Mouse (Mus musculus) B cell, adult 2 months (primary cell): ENCODE measurements around the gene Ppp3r2.
A peak's percentile ranks its signal among the peaks of the same experiment; 100 is the strongest.

Source experiments
- DNase-seq, 2 experiments: peaks; one replicate each; pipeline ENCODE4 v3.0.0; 2022

Ppp3r2 gene

DNA sequence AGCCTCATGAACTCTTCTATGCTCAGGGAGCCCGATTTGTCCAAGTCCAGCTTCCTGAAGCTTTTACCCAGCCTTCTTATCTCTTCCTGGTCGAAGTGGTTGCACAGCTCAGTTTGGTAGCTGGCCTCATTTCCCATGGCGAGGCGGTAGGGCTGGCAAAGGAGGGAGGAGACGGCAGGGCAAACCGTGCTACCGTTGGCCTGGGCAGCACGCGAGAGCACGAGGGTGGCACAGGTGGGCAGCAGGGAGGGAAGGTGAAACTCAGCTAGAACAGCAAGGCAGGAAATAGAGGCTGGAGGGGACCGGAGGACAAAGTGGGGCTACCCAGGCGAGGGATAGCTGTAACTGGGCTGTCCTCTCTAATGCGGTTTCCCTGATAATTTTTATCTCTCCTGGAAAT is at the start of gene Ppp3r2:
Gene Ppp3r2, minus strand, starts transcription at position 213 of the 400 bp plus-strand sequence.
- DNase-seq, result no peak

DNA sequence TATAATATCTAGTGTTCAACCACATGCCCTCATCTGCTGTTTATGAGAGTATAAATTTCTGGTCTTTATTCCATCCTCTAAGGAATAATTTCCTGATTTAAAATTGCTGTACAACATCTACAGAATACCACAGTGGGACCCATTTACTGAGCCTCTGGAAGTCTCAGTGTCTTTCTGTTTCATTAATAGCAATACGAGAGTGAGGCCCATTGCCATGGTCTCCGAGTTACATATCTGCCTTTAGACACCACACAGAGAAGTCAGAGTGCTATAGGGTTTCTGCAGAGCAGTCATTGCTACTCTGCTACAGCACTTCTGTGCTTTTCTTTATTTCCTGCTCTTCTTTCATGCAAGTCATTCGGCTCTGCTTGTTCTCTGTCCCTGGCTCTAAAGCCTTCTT is 47.5 kb upstream of the Ppp3r2 start:
- DNase-seq, result no peak

DNA sequence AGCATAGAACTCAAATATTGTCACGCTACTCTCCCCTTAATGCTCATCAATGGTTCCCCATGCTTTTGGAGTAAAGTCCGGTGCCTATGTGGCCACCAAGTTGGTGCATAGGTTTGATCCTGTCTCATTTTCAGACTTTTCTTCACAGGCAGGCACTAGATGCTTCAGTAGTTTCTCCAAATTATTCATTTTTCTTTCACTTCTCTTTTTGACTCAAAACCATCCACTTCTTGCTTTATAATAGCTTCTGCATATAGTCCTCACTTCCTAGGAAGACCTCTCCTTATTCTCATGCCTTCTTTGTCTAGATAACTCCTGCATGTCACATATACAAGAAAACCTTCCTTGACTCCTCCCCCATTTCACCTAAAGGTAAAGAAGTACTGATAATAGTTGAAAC is 42.1 kb upstream of the Ppp3r2 start:
- no peak for DNase-seq

DNA sequence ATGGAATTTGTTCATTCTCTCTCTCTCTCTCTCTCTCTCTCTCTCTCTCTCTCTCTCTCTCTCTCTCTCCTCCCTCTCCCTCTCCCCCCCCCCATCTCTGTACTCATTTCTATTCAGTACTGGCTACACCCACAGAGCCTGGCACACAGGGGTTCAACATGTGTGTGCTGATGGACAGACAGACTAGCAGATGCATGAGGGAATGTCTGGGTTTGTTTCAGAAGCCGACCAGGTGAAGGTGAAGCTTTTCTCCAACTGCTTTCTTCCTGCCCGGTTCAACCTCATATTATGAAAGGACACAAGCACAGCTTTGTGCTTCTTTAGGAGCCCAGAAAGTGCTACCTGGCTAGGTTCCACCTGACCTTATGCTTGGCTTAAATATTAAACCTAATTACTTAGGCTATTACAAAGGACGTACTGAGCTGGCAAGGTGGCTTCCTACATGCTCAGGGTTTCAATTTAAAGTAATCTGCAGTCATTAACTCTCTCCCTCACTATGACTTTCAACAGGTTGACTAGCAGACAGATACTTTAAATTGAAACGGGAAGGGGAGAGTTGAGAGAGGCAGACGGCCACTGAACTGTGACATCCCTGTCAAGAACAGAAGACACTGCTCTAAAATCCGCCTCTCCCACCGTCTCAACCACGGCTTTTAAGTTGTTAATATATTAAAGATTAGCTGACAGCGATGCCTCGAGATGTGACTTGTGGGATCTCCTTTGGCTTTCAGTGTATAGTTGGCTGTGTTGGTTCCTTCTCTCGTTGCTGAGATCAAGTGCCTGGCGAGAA is 9.8 kb upstream of the Ppp3r2 start:
- DNase-seq, result no peak

DNA sequence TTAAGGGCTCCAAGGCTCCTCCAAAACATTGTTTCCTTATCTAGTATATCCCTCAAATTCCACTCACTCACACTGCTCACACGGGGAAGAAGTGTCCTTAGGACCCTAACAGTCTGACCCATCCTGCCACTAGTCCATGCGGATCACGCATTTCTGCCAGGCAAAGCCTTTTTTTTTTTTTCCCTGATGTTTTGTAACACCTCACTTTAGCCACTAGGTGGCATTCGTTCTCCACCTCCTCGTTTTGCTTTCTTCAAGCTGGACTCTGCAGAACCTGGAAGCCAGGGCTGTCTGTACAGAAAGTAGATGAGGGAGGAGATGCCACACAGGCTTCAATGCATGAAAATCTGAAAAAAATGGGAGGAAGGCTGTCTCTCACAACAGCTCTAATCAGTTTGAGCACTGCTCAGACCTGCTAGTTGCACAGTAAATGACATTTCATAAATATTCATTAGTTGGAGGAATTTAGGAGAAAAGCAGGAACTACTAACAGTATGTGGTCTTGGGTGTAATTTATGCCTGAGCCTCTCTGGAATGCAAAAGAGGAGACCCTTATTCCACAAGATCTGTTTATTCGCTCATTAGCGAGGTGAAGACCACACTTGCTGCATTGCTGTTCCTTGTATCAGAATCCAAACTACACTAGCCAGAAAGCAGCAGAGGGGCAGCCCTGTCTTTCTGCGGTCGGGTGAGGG is 6.9 kb upstream of the Ppp3r2 start:
- peak; percentile 31 to 36 for DNase-seq

DNA sequence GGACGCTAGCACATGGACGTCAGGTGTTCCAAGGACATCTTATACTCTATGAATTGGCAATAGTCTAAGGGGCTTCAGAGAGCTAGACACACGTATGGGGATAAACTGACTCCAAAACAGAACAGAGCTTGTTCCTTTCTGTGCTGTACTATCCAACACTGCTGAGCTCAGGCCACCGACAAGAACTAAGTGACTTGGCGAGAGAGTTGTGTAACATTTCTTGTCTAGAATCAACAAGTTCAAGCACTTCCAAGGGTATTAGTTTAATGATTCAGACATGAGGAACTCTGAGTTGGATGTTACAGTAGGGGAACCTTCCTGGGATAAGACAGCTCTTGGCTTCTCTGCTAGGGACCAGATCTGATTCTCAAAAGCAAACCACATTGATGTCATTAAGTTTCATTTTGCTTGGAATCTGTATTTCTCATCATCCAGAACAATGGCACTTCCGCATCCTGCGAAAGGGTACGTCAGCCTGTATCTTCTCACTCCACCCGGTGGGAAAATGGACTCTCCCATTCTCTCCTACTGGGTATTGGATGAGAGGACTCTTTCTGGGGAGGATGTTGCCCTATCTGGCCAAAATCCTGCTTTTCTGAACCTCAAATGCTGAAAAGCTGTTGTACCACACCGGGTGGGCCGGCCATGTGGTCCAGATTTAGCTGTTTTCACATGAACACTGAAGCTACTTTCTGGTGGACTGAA is 1.5 kb downstream of the Ppp3r2 start:
- DNase-seq, result no peak

DNA sequence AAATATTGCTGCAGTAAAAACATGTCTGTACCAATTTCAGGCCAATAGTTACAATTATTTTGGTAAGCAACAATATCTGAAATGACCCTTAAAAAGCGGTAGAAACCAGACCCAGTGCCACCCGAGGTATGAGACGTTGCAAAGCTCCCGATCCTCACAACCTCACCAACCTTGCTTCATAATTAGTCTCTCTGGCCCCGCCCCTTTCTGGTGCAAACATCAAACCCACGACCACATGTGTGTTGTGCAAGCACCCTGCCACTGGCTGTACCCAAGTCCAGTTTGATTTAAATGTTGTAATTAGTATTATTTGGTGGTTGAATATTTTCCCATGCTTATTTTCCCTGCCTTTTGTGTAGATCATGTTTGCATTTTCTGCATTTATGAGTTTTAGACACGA is 5.0 kb downstream of the Ppp3r2 start:
- DNase-seq, result no peak

DNA sequence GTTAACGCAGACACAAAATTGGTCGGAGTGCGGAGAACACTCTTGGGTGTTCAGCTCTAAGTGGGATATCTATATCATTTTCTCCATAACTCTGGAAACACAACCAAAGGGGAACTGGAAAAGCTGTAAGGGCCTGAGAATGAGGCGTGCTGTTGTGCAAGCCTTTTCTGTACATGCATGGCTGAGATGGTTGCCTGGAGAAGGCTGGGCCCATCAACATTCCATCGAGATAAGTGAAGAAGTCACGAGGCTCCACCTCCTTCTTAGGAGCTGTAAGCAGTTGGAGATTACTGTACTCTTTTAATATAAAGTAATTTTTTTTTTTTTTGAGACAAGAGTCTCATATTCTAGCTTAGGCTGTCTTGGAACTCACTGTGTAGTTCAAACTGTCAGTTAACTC is 5.8 kb downstream of the Ppp3r2 start:
- DNase-seq, result no peak

DNA sequence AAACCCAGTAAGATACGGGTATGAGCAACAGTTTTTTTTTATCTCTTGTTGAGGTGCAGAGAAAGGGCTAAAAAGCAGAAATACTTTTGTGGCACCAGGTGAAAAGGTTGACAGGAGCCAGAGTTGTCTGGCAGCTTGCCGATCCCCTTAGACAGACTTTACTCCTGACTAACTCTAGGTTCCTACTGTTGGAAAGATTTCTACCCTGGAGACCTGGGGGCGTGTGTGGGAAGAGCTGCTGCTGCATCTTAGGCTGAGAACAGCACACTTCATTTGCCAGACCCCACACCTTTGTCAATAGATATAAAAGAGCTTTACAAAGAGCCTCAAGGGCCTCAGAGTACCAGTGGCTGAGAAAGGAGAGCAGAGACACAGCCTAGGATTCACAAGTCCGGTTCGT is 17.0 kb downstream of the Ppp3r2 start:
- DNase-seq, result no peak

DNA sequence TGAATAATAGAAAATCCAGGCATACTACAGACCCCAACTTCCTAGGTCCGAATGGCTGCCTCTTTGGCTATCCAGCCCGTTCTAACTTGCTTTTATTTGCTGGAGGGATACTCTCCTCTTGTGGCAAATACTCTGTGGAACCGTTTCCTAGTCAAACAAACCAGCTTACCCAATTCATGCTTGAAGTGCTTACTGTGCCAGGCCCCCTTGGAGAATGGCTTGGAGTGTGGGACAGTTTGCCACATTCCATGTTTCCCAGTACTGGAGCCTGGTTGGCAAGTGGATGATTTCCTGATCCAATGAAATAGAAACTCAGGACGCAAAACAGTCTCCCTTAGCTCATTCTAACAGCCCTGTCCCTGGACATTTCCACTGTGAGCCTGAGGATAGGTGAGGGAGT is 19.6 kb downstream of the Ppp3r2 start:
- DNase-seq, result no peak

DNA sequence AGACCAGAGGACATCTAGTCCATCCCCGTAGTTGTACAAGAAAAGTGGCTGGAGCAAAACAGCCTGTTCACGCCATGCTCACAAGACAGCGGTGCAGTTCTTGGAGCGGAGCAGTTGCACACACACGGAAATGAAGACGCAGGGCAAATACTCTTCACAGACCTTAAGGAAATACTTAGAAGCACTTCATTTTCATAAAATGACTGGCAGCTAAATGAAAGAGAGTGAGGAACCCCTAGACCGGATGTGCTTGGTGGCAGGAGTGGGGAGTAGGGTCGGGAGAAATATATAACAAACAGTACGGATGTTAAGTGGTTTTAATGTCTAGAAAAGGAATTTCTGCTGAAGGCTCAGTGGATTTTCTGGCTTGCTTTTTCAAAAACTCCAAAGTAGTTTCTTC is 20.2 kb downstream of the Ppp3r2 start:
- DNase-seq, result no peak

DNA sequence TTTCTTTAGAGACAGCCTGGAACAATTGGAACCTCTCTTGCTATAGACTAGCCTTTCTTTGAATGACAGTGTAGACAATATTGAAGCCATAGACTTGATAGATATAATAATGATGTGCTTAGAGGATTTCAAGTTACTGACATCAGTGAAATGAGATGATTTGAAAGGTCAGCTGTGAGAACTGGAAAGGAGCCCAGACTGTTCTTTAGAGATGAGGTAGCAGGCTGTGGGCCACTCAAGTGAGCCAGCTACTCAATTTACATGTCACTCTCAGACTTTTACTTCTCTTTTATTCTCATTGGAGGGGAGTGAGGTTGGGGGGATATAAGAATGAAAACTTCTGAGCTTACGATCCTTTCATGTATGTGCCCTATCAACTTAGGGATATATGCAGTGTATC is 22.4 kb downstream of the Ppp3r2 start:
- no peak for DNase-seq

DNA sequence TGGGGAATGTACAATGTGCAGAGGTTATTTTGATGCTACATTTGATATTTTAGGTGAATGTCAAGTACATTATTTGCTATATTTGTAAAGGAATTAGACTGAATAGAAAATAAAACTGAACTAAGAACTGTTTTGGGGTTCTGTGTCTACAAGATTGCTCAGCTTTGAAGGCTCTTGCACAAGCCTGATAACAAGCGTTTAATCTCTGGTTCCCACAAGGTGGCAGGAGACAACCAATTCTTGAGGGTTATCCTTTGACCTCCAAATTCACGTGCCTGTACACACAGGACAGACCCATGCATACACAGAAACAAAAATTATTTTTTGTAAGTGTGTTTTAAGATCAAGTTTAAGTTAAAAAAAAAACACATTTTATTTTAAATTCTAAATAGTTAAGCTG is 41.9 kb downstream of the Ppp3r2 start:
- DNase-seq, result no peak

DNA sequence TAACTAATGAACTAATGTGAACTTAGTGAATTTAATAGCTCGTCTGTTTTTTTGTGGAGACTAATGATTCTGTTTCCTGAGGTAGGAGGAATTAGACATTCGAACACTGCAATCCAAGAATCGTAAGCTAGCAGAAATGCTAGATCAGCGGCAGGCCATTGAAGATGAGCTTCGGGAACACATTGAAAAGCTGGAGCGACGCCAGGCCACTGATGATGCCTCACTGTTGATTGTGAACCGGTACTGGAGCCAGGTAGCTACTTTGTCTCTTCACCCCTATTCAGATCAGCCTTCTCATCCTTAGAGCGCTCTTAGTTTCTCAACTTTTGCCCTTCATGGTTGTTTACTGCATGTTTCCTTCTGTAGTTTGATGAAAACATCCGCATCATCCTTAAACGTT is 44.0 kb downstream of the Ppp3r2 start:
- DNase-seq, result no peak

DNA sequence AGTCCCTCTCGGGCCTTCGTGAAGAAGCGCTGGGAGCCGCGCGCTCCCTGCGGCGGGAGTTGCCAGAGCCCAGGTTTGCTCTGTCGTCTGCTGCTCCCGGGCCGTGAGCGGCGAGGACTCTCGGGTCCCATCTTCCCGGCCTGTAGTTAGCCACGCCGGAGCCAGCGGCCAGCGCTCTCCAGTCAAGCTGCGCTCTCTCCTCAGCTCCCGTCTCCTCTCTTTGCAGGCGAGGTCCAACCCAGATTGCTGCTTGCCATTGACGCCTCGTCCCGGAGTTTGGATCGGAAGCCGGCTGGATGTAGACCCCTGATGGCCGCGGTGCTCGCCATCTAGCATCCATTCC is 49.7 kb downstream of the Ppp3r2 start:
- DNase-seq, result no peak

DNA sequence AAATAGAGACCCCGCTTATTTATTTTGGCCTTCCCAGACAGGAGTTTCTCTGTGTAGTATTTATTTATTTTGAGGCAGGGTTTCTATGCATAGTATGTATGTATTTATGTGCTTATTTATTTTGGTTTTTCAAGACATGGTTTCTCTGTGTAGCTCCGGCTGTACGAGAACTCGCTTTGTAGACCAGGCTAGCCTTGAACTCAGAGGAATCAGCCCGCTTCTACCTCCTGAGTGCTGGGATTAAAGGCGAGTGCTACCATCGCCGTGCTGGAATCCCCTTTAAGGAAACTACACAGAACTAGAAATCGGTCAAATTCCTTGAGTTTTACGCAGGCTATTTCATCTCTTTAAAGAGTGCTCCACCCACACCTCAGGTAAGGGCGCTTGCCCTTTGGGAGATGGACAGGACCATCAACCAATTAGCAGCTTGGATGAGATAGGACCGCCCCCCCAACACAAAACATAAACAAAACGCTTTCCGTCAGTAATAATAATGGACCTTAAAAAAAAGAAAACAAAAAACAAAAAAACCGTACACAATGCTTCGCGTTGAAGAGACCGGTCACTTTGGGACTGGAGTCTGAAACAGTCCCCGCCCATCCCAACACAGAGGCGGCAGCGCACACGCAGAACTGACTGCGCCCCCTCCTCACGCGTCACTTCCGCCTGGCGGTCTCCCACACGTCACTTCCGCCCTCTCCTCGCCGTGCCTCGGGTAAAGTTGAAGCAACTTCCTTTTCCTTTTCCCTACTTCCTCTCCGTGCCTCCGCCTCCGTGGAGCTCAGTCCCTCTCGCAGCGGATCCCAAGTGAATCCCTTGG is 50.3 kb downstream of the Ppp3r2 start, which contains the start of gene Rnf20:
Gene Rnf20, plus strand, starts transcription at position 688 of the 820 bp plus-strand sequence.
- DNase-seq, result peak; percentile 97

DNA sequence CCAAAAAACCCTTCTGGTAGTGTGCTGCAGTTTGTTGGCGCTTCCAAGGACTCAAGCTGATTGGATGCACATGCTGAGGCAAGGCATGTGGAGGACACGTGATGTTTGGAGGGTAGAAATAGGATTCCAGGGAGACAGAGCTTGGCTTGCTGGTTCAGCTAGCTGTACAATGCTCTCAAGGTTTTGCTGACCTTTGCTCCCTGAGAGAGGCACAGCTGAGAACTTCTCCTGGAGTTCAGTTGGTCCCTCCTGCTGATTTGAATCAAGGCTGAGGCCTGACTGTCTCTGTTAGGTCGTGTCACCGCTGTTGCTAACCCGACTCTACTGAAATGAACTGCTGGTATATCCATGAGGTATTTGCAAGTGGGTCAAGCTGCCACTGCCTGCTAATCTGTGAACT is 52.9 kb downstream of the Ppp3r2 start:
- DNase-seq, result no peak
